Mouse (Mus musculus) brown adipose tissue, adult 24 weeks (tissue): ENCODE data around the gene Lrrk1. TPM values are rescaled to one million over a fixed set of nuclear protein-coding genes. Genes with fewer than 3 reads are reported as not detected.

Experiments used
- H3K27ac ChIP-seq: fragments of 200-500 bp; replicated peaks from 2 replicates; pipeline ENCODE4 v1.5.1; 2012; ENCODE audit warnings: low read depth, mild to moderate bottlenecking, low read length
- H3K4me1 ChIP-seq: fragments of 200-500 bp; 2 replicates; pipeline ENCODE4 v1.6.1; 2012; ENCODE audit warnings: low read length, mixed read lengths; ENCODE audit not compliant: control insufficient read depth, insufficient read depth, insufficient read length
- H3K4me3 ChIP-seq: fragments of 200-500 bp; 2 replicates; pipeline ENCODE4 v1.5.1; 2012; ENCODE audit warnings: low read depth, mild to moderate bottlenecking, low read length, moderate library complexity; ENCODE audit not compliant: insufficient read depth
- polyA plus RNA-seq: library from polyadenylated mRNA; stranded (reverse); fragments of >200 nt; gene quantifications from 2 replicates; pipeline ENCODE4 v1.2.4, GENCODE M21; 2012; ENCODE audit not compliant: missing spikeins, insufficient read depth, insufficient read length

The Lrrk1 gene
- polyA plus RNA-seq, 1 experiment: 2.1 TPM

- Histone ChIP-seq H3K27ac (no peak overlapping the region), H3K4me3 (no peak overlapping the region), H3K4me1 (peaks cover 6% of the 10 kb centered on the region; the same call in 1 of the 2 replicates)
Measured at GRCm38 (mm10) chr7:66228610-66228920, 159.6 kb downstream of the Lrrk1 start.

- peaks cover 6% of the 10 kb centered on the region; the same call in 1 of the 2 replicates for H3K4me1 ChIP-seq
- no peak overlapping the region for H3K27ac ChIP-seq
- no peak overlapping the region for H3K4me3 ChIP-seq
Measured at GRCm38 (mm10) chr7:66227814-66228609, 160.1 kb downstream of the Lrrk1 start.

- 0 out of 2 replicates have a peak, but pooled peaks cover 2% of the 10 kb centered on the region for H3K4me1 ChIP-seq
- no peak overlapping the region for H3K27ac ChIP-seq
- no peak overlapping the region for H3K4me3 ChIP-seq
Measured at GRCm38 (mm10) chr7:66225881-66226280, 162.3 kb downstream of the Lrrk1 start.

GRCm38 (mm10) chr7:66224541-66224940, 163.6 kb downstream of the Lrrk1 start:
- no peak overlapping the region for H3K4me3 ChIP-seq
- H3K4me1 ChIP-seq: no peaks in the 10 kb centered on the region
- no peak overlapping the region for H3K27ac ChIP-seq

GRCm38 (mm10) chr7:66223731-66224130, 164.4 kb downstream of the Lrrk1 start:
- H3K4me3 ChIP-seq: no peak overlapping the region
- peaks cover 3% of the 10 kb centered on the region; the same call in 1 of the 2 replicates for H3K4me1 ChIP-seq
- H3K27ac ChIP-seq: no peak overlapping the region

GRCm38 (mm10) chr7:66222621-66223091, 165.5 kb downstream of the Lrrk1 start:
- Histone ChIP-seq H3K4me1 (peaks cover 8% of the 10 kb centered on the region), H3K4me3 (no peak overlapping the region), H3K27ac (0 out of 2 replicates have a peak overlapping the region, but pooled peaks have one; percentile 38)

GRCm38 (mm10) chr7:66219794-66220227, 168.3 kb downstream of the Lrrk1 start:
- Histone ChIP-seq H3K4me1 (peaks cover 8% of the 10 kb centered on the region), H3K27ac (no peak overlapping the region), H3K4me3 (no peak overlapping the region)

- Histone ChIP-seq H3K4me3 (no peak overlapping the region), H3K4me1 (peaks cover 8% of the 10 kb centered on the region), H3K27ac (no peak overlapping the region)
Measured at GRCm38 (mm10) chr7:66219028-66219793, 168.9 kb downstream of the Lrrk1 start.

- peaks cover 8% of the 10 kb centered on the region for H3K4me1 ChIP-seq
- H3K4me3 ChIP-seq: no peak overlapping the region
- peak overlapping the region; percentile 39 for H3K27ac ChIP-seq
Measured at GRCm38 (mm10) chr7:66218193-66219014, 169.7 kb downstream of the Lrrk1 start.

GRCm38 (mm10) chr7:66217531-66218094, 170.5 kb downstream of the Lrrk1 start:
- Histone ChIP-seq H3K4me3 (no peak overlapping the region), H3K27ac (no peak overlapping the region; the same call in 1 of the 2 replicates), H3K4me1 (peaks cover 8% of the 10 kb centered on the region)

GRCm38 (mm10) chr7:66217011-66217410, 171.1 kb downstream of the Lrrk1 start:
- H3K4me3 ChIP-seq: no peak overlapping the region
- H3K27ac ChIP-seq: no peak overlapping the region
- peaks cover 8% of the 10 kb centered on the region for H3K4me1 ChIP-seq

GRCm38 (mm10) chr7:66215911-66216310, 172.2 kb downstream of the Lrrk1 start:
- no peak overlapping the region for H3K4me3 ChIP-seq
- peaks cover 8% of the 10 kb centered on the region for H3K4me1 ChIP-seq
- H3K27ac ChIP-seq: no peak overlapping the region

GRCm38 (mm10) chr7:66214477-66214876, 173.7 kb downstream of the Lrrk1 start:
- H3K4me3 ChIP-seq: no peak overlapping the region
- H3K4me1 ChIP-seq: peaks cover 8% of the 10 kb centered on the region
- H3K27ac ChIP-seq: no peak overlapping the region

- Histone ChIP-seq H3K4me3 (no peak overlapping the region), H3K4me1 (no peaks in the 10 kb centered on the region), H3K27ac (no peak overlapping the region)
Measured at GRCm38 (mm10) chr7:66212887-66213286, 175.3 kb downstream of the Lrrk1 start.
